Mouse (Mus musculus) hindbrain, embryonic 11.5 days (tissue): ENCODE results near the gene Gm21915. TPM values are rescaled to one million over a fixed set of nuclear protein-coding genes. Genes with fewer than 3 reads are reported as not detected.

Experiments used
- ATAC-seq: fragments of 200-750 bp; cut with Nextera tagmentation; 2 replicates; pipeline ENCODE4 v1.8.0; 2017; ENCODE audit warnings: mild to moderate bottlenecking, moderate TSS enrichment, moderate library complexity; ENCODE audit not compliant: low FRiP score
- DNase-seq: peaks from one replicate; pipeline ENCODE4 v3.0.0-alpha.2; 2015; ENCODE audit warnings: low spot score
- H3K27ac ChIP-seq: fragments of 300-500 bp; sonication (generic); 2 replicates; pipeline ENCODE4 v1.5.1; 2014; ENCODE audit warnings: mild to moderate bottlenecking, low read depth, low read length
- H3K27me3 ChIP-seq: fragments of 300-500 bp; sonication (generic); 2 replicates; pipeline ENCODE4 v1.6.1; 2014; ENCODE audit warnings: mild to moderate bottlenecking, low read length, moderate library complexity, mixed read lengths; ENCODE audit not compliant: control insufficient read depth, insufficient read depth
- H3K36me3 ChIP-seq: fragments of 300-500 bp; sonication (generic); 2 replicates; pipeline ENCODE4 v1.6.1; 2014; ENCODE audit warnings: mild to moderate bottlenecking, low read length, moderate library complexity, mixed read lengths; ENCODE audit not compliant: control insufficient read depth, insufficient read depth
- H3K4me1 ChIP-seq: fragments of 300-500 bp; sonication (generic); replicated peaks from 2 replicates; pipeline ENCODE4 v1.6.1; 2014; ENCODE audit warnings: low read length, mixed read lengths; ENCODE audit not compliant: control insufficient read depth, insufficient read depth
- H3K4me2 ChIP-seq: fragments of 300-500 bp; sonication (generic); replicated peaks from 2 replicates; pipeline ENCODE4 v1.6.1; 2014; ENCODE audit warnings: mild to moderate bottlenecking, low read depth, low read length
- H3K4me3 ChIP-seq: fragments of 300-500 bp; sonication (generic); 2 replicates; pipeline ENCODE4 v1.5.1; 2014; ENCODE audit warnings: low read depth, low read length
- H3K9ac ChIP-seq: fragments of 300-500 bp; sonication (generic); 2 replicates; pipeline ENCODE4 v1.6.1; 2014; ENCODE audit warnings: low read depth, low read length
- H3K9me3 ChIP-seq: fragments of 300-500 bp; sonication (generic); 2 replicates; pipeline ENCODE4 v1.6.1; 2016; ENCODE audit warnings: low read length; ENCODE audit not compliant: control insufficient read depth
- WGBS: fragments of 180-500 bp; shearing (Covaris S2); extraction: QIAGEN DNeasy Blood & Tissue Kit; methylation state at CpG from one replicate; pipeline ENCODE4 v1.1.7; 2014; 5-methylcytosine and 5-hydroxymethylcytosine counted together
- polyA plus RNA-seq: library from polyadenylated mRNA; unstranded; fragments of >200 nt; fragmentation: Nextera tagmentation; extraction: Ambion mirVana; gene quantifications from 2 replicates; pipeline ENCODE4 v1.2.1, GENCODE M21; 2014

Gene Gm21915
- polyA plus RNA-seq, 1 experiment from 2014 or later: not detected

GRCm38 (mm10) chr9:40711654-40712053 is 41.2 kb downstream of the Gm21915 start:
- peaks cover 8% of the 10 kb centered on the region; the same call in 1 of the 2 replicates for H3K4me1 ChIP-seq
- H3K4me3 ChIP-seq: no peak overlapping the region
- ATAC-seq (no peak), DNase-seq (no peak)
- no peaks in the 10 kb centered on the region for H3K27me3 ChIP-seq
- 64% methylated on average over 4 of the region's 4 CpGs for WGBS
- no peak overlapping the region for H3K4me2 ChIP-seq
- no peaks in the 10 kb centered on the region for H3K36me3 ChIP-seq
- no peaks in the 10 kb centered on the region for H3K9me3 ChIP-seq
- no peak overlapping the region for H3K9ac ChIP-seq
- H3K27ac ChIP-seq: no peak overlapping the region

GRCm38 (mm10) chr9:40717182-40717874 is 46.9 kb downstream of the Gm21915 start:
- Histone ChIP-seq H3K9me3 (no peaks in the 10 kb centered on the region), H3K4me2 (no peak overlapping the region), H3K4me3 (no peak overlapping the region), H3K4me1 (no peaks in the 10 kb centered on the region; the same call in 1 of the 2 replicates), H3K36me3 (no peaks in the 10 kb centered on the region), H3K27ac (no peak overlapping the region), H3K27me3 (no peaks in the 10 kb centered on the region), H3K9ac (no peak overlapping the region)
- no peak for DNase-seq
- WGBS: 75% methylated on average over 18 of the region's 18 CpGs
- no peak for ATAC-seq

- DNase-seq: no peak
- H3K4me3 ChIP-seq: no peak overlapping the region
- no peak overlapping the region for H3K4me2 ChIP-seq
- no peak for ATAC-seq
- H3K4me1 ChIP-seq: peaks cover 2% of the 10 kb centered on the region; the same call in 1 of the 2 replicates
- no peaks in the 10 kb centered on the region for H3K36me3 ChIP-seq
- no peaks in the 10 kb centered on the region for H3K27me3 ChIP-seq
- H3K9me3 ChIP-seq: no peaks in the 10 kb centered on the region
- H3K27ac ChIP-seq: no peak overlapping the region
- WGBS: 28% methylated on average over 7 of the region's 7 CpGs
- H3K9ac ChIP-seq: no peak overlapping the region
Measured at GRCm38 (mm10) chr9:40717875-40718185, 47.4 kb downstream of the Gm21915 start.

Other genes with a start within 250 kb of the Gm21915 start
- gene Gramd1b, start 139.2 kb upstream of the Gm21915 start, polyA plus RNA-seq: 2.5 and 5.1 TPM in 2 replicates
- 44.1 and 45.6 TPM in 2 replicates for gene Clmp, start 15.3 kb downstream of the Gm21915 start, polyA plus RNA-seq
- 3,718 and 3,764 TPM in 2 replicates for gene Hspa8, start 130.4 kb downstream of the Gm21915 start, polyA plus RNA-seq
- gene Bsx, start 203.5 kb downstream of the Gm21915 start, polyA plus RNA-seq: not detected in 2 replicates